Mouse (Mus musculus): ENCODE measurements around the gene Agpat2. TPM values are rescaled to one million over a fixed set of nuclear protein-coding genes. Genes with fewer than 3 reads are reported as not detected.
A peak's percentile ranks its signal among the peaks of the same experiment; 100 is the strongest.

The Agpat2 gene
- polyA plus RNA-seq, 1 experiment, result 19.7 TPM

DNA sequence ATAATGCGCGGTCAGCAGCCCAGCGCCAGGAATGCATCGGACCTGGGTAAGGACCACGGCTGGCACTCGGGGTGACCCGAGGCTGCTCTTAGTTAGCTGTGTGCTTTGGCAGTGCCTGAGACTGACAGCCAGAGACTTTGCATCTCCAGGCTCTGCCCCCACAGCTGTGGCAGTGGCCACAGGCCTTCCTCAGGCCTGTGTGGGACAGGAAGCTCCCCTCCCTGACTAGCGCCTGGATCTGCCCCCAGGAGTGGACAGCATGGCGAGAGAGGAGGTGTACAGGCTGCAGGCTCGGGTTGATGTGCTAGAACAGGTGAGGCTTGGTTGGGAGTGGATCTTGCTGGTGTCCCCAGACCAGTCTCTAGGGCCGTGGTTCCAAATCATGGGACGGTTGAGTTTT, 12.8 kb downstream of the Agpat2 start:
- TF ChIP-seq POLR2A (IDR thresholded peaks at IDR 0.05; ENCODE audit: insufficient read depth, low read length), result no peak
- TF ChIP-seq EP300 (IDR thresholded peaks at IDR 0.05; ENCODE audit: insufficient read depth, low read depth, low read length), result no peak
- no peak for TF ChIP-seq CTCF (IDR thresholded peaks at IDR 0.05; ENCODE audit: low read depth, low read length)
- Histone ChIP-seq H3K9me3 (replicated peaks; ENCODE audit: control insufficient read depth, insufficient read depth, low read length, poor library complexity, severe bottlenecking) (no peaks in the 10 kb centered on the region), H3K4me3 (ENCODE audit: low read depth, low read length) (no peak overlapping the region), H3K36me3 (ENCODE audit: control insufficient read depth, insufficient read depth, low read length, poor library complexity, severe bottlenecking) (peaks cover 5% of the 10 kb centered on the region; the same call in 1 of the 2 replicates), H3K27ac (ENCODE audit: insufficient read depth, low read length) (no peak overlapping the region), H3K4me1 (ENCODE audit: control insufficient read depth, insufficient read depth, low read length) (peaks cover 9% of the 10 kb centered on the region), H3K9ac (ENCODE audit: low read depth, poor library complexity, severe bottlenecking) (no peak overlapping the region), H3K27me3 (ENCODE audit: control insufficient read depth, insufficient read depth, low read length, poor library complexity, severe bottlenecking) (no peaks in the 10 kb centered on the region)

DNA sequence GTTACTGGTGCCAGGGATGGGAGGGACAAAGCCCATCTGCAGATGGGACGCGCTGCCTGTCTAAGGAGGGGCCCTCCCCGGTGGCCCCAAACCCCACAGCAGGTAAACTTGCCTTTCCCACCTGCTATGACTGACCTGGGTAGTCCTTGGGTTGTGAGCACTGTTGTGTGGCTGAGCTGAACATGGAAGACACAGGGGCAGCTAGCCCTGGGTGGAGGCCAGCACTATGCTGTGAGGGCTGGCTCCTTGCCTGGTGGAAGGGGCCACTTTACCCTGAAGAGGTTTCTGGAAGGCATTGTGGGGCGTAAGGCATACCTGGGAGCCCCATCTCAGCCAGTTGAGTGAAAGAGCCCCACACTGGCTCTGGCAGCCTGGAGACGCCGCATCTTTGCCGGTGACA, 13.3 kb downstream of the Agpat2 start:
- TF ChIP-seq POLR2A (IDR thresholded peaks at IDR 0.05; ENCODE audit: insufficient read depth, low read length) (no peak), CTCF (IDR thresholded peaks at IDR 0.05; ENCODE audit: low read depth, low read length) (no peak), EP300 (IDR thresholded peaks at IDR 0.05; ENCODE audit: insufficient read depth, low read depth, low read length) (no peak)
- H3K4me3 ChIP-seq (ENCODE audit: low read depth, low read length), result no peak overlapping the region
- H3K4me1 ChIP-seq (ENCODE audit: control insufficient read depth, insufficient read depth, low read length), result peaks cover 9% of the 10 kb centered on the region
- no peaks in the 10 kb centered on the region for H3K27me3 ChIP-seq (ENCODE audit: control insufficient read depth, insufficient read depth, low read length, poor library complexity, severe bottlenecking)
- H3K27ac ChIP-seq (ENCODE audit: insufficient read depth, low read length), result no peak overlapping the region
- H3K9ac ChIP-seq (ENCODE audit: low read depth, poor library complexity, severe bottlenecking), result no peak overlapping the region
- H3K36me3 ChIP-seq (ENCODE audit: control insufficient read depth, insufficient read depth, low read length, poor library complexity, severe bottlenecking), result peaks cover 5% of the 10 kb centered on the region; the same call in 1 of the 2 replicates
- H3K9me3 ChIP-seq (replicated peaks; ENCODE audit: control insufficient read depth, insufficient read depth, low read length, poor library complexity, severe bottlenecking), result no peaks in the 10 kb centered on the region

DNA sequence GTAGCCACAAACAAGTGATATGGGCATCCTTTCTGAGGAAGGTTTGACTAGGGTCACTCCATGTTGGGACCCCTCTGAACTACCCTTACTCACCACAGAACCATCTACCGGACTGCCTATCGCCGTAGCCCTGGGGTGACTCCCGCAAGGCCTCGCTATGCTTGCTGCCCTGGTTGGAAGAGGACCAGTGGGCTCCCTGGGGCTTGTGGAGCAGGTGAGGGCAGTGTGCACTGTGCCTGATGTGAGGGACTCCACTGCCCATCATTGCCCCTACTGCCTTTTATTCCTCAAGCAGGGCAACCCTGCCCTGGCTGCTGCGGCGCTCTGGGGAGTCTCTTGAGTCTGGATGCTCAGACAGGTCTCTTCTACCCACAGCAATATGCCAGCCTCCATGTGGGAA, 13.9 kb downstream of the Agpat2 start:
- TF ChIP-seq POLR2A (IDR thresholded peaks at IDR 0.05; ENCODE audit: insufficient read depth, low read length) (no peak), EP300 (IDR thresholded peaks at IDR 0.05; ENCODE audit: insufficient read depth, low read depth, low read length) (no peak), CTCF (IDR thresholded peaks at IDR 0.05; ENCODE audit: low read depth, low read length) (no peak)
- Histone ChIP-seq H3K4me3 (ENCODE audit: low read depth, low read length) (no peak overlapping the region), H3K27me3 (ENCODE audit: control insufficient read depth, insufficient read depth, low read length, poor library complexity, severe bottlenecking) (no peaks in the 10 kb centered on the region), H3K9me3 (replicated peaks; ENCODE audit: control insufficient read depth, insufficient read depth, low read length, poor library complexity, severe bottlenecking) (no peaks in the 10 kb centered on the region), H3K36me3 (ENCODE audit: control insufficient read depth, insufficient read depth, low read length, poor library complexity, severe bottlenecking) (peaks cover 5% of the 10 kb centered on the region; the same call in 1 of the 2 replicates), H3K4me1 (ENCODE audit: control insufficient read depth, insufficient read depth, low read length) (peaks cover 7% of the 10 kb centered on the region), H3K27ac (ENCODE audit: insufficient read depth, low read length) (no peak overlapping the region), H3K9ac (ENCODE audit: low read depth, poor library complexity, severe bottlenecking) (no peak overlapping the region)

GRCm38 (mm10) chr2:26589284-26589683, 14.9 kb downstream of the Agpat2 start:
- Histone ChIP-seq H3K27me3 (ENCODE audit: control insufficient read depth, insufficient read depth, low read length, poor library complexity, severe bottlenecking) (no peaks in the 10 kb centered on the region), H3K4me1 (ENCODE audit: control insufficient read depth, insufficient read depth, low read length) (peaks cover 4% of the 10 kb centered on the region), H3K36me3 (ENCODE audit: control insufficient read depth, insufficient read depth, low read length, poor library complexity, severe bottlenecking) (peaks cover 3% of the 10 kb centered on the region; the same call in 1 of the 2 replicates), H3K9ac (ENCODE audit: low read depth, poor library complexity, severe bottlenecking) (no peak overlapping the region), H3K4me3 (ENCODE audit: low read depth, low read length) (no peak overlapping the region), H3K27ac (ENCODE audit: insufficient read depth, low read length) (no peak overlapping the region), H3K9me3 (replicated peaks; ENCODE audit: control insufficient read depth, insufficient read depth, low read length, poor library complexity, severe bottlenecking) (no peaks in the 10 kb centered on the region)
- TF ChIP-seq CTCF (IDR thresholded peaks at IDR 0.05; ENCODE audit: low read depth, low read length), result no peak
- TF ChIP-seq POLR2A (IDR thresholded peaks at IDR 0.05; ENCODE audit: insufficient read depth, low read length), result no peak
- TF ChIP-seq EP300 (IDR thresholded peaks at IDR 0.05; ENCODE audit: insufficient read depth, low read depth, low read length), result no peak

GRCm38 (mm10) chr2:26588573-26588972, 15.6 kb downstream of the Agpat2 start:
- Histone ChIP-seq H3K4me3 (ENCODE audit: low read depth, low read length) (no peak overlapping the region), H3K27ac (ENCODE audit: insufficient read depth, low read length) (no peak overlapping the region), H3K4me1 (ENCODE audit: control insufficient read depth, insufficient read depth, low read length) (peaks cover 4% of the 10 kb centered on the region), H3K36me3 (ENCODE audit: control insufficient read depth, insufficient read depth, low read length, poor library complexity, severe bottlenecking) (peaks cover 3% of the 10 kb centered on the region; the same call in 1 of the 2 replicates), H3K9me3 (replicated peaks; ENCODE audit: control insufficient read depth, insufficient read depth, low read length, poor library complexity, severe bottlenecking) (no peaks in the 10 kb centered on the region), H3K9ac (ENCODE audit: low read depth, poor library complexity, severe bottlenecking) (no peak overlapping the region), H3K27me3 (ENCODE audit: control insufficient read depth, insufficient read depth, low read length, poor library complexity, severe bottlenecking) (no peaks in the 10 kb centered on the region)
- TF ChIP-seq CTCF (IDR thresholded peaks at IDR 0.05; ENCODE audit: low read depth, low read length) (no peak), EP300 (IDR thresholded peaks at IDR 0.05; ENCODE audit: insufficient read depth, low read depth, low read length) (0 out of 2 replicates have a peak, but pooled peaks have one; percentile 26), POLR2A (IDR thresholded peaks at IDR 0.05; ENCODE audit: insufficient read depth, low read length) (no peak)

DNA sequence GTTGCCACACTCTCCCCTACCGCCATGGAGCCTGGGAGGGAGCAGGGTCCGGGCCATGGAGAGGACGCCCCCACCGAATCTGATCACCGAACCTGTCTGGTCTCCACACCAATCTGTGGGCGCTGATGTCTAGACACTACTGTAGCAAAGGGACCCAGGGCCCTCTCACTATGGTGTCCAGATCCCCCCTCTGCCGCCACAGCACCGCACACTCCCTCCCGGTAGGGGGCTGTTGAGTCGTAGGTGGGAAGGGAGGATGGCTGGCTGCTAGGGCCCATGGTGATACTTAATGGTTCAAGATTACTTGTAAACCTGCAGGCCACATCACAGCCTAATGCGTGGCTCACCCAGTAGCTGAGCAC, 17.2 kb downstream of the Agpat2 start:
- no peaks in the 10 kb centered on the region for H3K27me3 ChIP-seq (ENCODE audit: control insufficient read depth, insufficient read depth, low read length, poor library complexity, severe bottlenecking)
- H3K4me3 ChIP-seq (ENCODE audit: low read depth, low read length), result peak overlapping the region; percentile 66
- H3K27ac ChIP-seq (ENCODE audit: insufficient read depth, low read length), result no peak overlapping the region
- no peak for TF ChIP-seq EP300 (IDR thresholded peaks at IDR 0.05; ENCODE audit: insufficient read depth, low read depth, low read length)
- no peak for TF ChIP-seq CTCF (IDR thresholded peaks at IDR 0.05; ENCODE audit: low read depth, low read length)
- no peak for TF ChIP-seq POLR2A (IDR thresholded peaks at IDR 0.05; ENCODE audit: insufficient read depth, low read length)
- peaks cover 6% of the 10 kb centered on the region for H3K4me1 ChIP-seq (ENCODE audit: control insufficient read depth, insufficient read depth, low read length)
- no peaks in the 10 kb centered on the region for H3K9me3 ChIP-seq (replicated peaks; ENCODE audit: control insufficient read depth, insufficient read depth, low read length, poor library complexity, severe bottlenecking)
- H3K9ac ChIP-seq (ENCODE audit: low read depth, poor library complexity, severe bottlenecking), result peak overlapping the region; percentile 66
- H3K36me3 ChIP-seq (ENCODE audit: control insufficient read depth, insufficient read depth, low read length, poor library complexity, severe bottlenecking), result no peaks in the 10 kb centered on the region
